8 mouse cellular contexts compared by ENCODE assay signal in the genomic region with DNA sequence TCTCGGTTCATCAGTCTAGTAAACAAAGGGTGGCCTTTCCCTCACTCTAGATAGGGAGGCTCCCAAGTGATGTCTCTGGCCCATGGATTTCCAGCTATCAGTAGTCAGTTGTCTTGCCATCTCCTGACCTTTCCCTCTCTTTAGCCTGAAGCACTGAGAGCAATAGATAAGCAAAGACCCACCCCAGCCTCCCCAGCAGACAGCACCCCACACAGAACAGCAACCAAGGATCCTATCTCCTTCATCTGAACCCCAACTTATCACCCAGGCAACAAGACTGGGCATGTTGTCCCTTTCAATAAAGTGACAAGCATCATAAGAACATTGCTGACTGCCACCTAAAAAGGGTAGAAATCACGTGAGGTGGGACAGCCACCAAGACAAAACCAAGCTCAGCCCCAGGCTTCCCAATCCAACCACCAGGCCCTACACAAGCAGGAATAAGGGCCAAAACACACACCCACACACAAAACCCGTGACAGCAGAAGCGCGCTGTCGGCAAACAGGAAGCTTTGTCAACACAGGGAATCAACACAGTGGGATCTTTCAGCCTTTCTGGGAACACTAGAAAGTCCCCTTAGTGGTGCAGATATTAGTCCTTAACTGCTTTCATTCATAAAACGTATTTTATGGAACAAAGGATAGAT. TPM values are rescaled to one million over a fixed set of nuclear protein-coding genes. Genes with fewer than 3 reads are reported as not detected.
DNase-seq lines count a peak whose midpoint lies in the region; ATAC-seq lines count a peak whose summit lies in the region.

No protein-coding gene starts in this region.

- intact Hi-C loops in gastrocnemius, postnatal 36 days (cut with DNase I), result no loop called here

- WGBS in heart, embryonic 12.5 days, result 13% methylated on average over 7 of the region's 7 CpGs
- 16% methylated on average over 7 of the region's 7 CpGs for WGBS in macrophage (ENCODE audit: missing documents)

- no peaks in the 10 kb centered on the region for H3K36me3 ChIP-seq in heart, embryonic 12.5 days
- no peaks in the 10 kb centered on the region for H3K36me3 ChIP-seq in macrophage (ENCODE audit: inconsistent target)

- ATAC-seq in heart, embryonic 12.5 days (ENCODE audit: insufficient number of reproducible peaks, low FRiP score), result no peak

- H3K27me3 ChIP-seq in heart, embryonic 12.5 days (replicated peaks), result no peaks in the 10 kb centered on the region

- peaks cover 69% of the 10 kb centered on the region for H3K4me1 ChIP-seq in heart, embryonic 12.5 days (replicated peaks)

- peak overlapping the region; percentile 83 for H3K4me2 ChIP-seq in heart, embryonic 12.5 days

- H3K27ac ChIP-seq in heart, embryonic 12.5 days (ENCODE audit: poor library complexity, severe bottlenecking), result no peak overlapping the region; the same call in 1 of the 2 replicates
- H3K27ac ChIP-seq in macrophage, result peak overlapping the region; percentile 71

- H3K9me3 ChIP-seq in heart, embryonic 12.5 days (replicated peaks), result no peaks in the 10 kb centered on the region

- DNase-seq in layer of hippocampus, adult 11-12 months (ENCODE audit: low spot score), result peak; percentile 65
- no peak for DNase-seq in layer of hippocampus, postnatal 25 days (ENCODE audit: extremely low spot score in 1 of 2, low spot score in 1 of 2)
- DNase-seq in cerebellum, adult 11-12 months, result peak; percentile 46
- DNase-seq in kidney, postnatal 4 days, result peak; percentile 20 to 28
- no peak for DNase-seq in gastrocnemius, postnatal 10 days
- DNase-seq in gastrocnemius, postnatal 36 days, result no peak

- peaks cover 38% of the 10 kb centered on the region; the same call in 1 of the 2 replicates for H3K79me2 ChIP-seq in macrophage (ENCODE audit: inconsistent target)

- peak overlapping the region; percentile 63 for H3K4me3 ChIP-seq in heart, embryonic 12.5 days
- H3K4me3 ChIP-seq in macrophage (ENCODE audit: inconsistent target), result peak overlapping the region; percentile 85

- peak overlapping the region; percentile 75 for H3K9ac ChIP-seq in heart, embryonic 12.5 days

RNA-seq across cellular contexts. Expression of gene Lpin1, which starts 22.2 kb away (rescaled TPM):
- total RNA-seq in layer of hippocampus, postnatal 25 days (2021), result 10 to 100 TPM; 22.8 to 24.0 TPM
- polyA plus RNA-seq in heart, embryonic 12.5 days (2016; fragmentation: Nextera tagmentation; extraction: Ambion mirVana), result 6.5 and 6.9 TPM in 2 replicates
- total RNA-seq in macrophage (2018; cell fraction: chromatin; rRNA removed), result 100 to 1,000 TPM in 1 of 26 experiments, 10 to 100 TPM in 15, 1 to 10 TPM in 10; 1.8 to 100 (median 16.6) TPM
- total RNA-seq in macrophage (2018; cell fraction: cytosol; rRNA removed), result 10 to 100 TPM in 13 of 26 experiments, 1 to 10 TPM in 13; 3.0 to 40.8 (median 10.1) TPM
- 10 to 100 TPM in 13 of 26 experiments, 1 to 10 TPM in 13; 1.7 to 65.1 (median 9.1) TPM for total RNA-seq in macrophage (2018; cell fraction: nucleus; rRNA removed)
- 6.7 to 25.9 TPM (median 21.7 TPM) in 3 replicates for polyA plus RNA-seq in macrophage (2018)
- total RNA-seq in gastrocnemius, postnatal 10 days (2021), result 10 to 100 TPM; 29.6 to 48.0 TPM
- total RNA-seq in gastrocnemius, postnatal 36 days (2021), result 100 to 1,000 TPM; 227 to 246 TPM

Comparison
In these comparisons a context has a peak if more than half of its experiments do, and no peak if none do; other contexts are left out.
1. DNase-seq: peak in layer of hippocampus, adult 11-12 months (single experiment), cerebellum, adult 11-12 months (single experiment) and kidney, postnatal 4 days (2 of 2); none in layer of hippocampus, postnatal 25 days (0 of 2), gastrocnemius, postnatal 10 days (single experiment) and gastrocnemius, postnatal 36 days (0 of 2).
2. RNA of gene Lpin1, which starts 22.2 kb away (total RNA-seq): 227 to 246 TPM in gastrocnemius, postnatal 36 days; 29.6 to 48.0 TPM in gastrocnemius, postnatal 10 days and 22.8 to 24.0 TPM in layer of hippocampus, postnatal 25 days; every median in the first group is over 4 times any median in the second.